Mouse (Mus musculus) megakaryocyte, embryonic 14.5 days (primary cell): ENCODE measurements around the gene Stard9.

Source experiments
- FLI1 ChIP-seq: IDR thresholded peaks from 2 replicates; pipeline ENCODE4 v1.6.1; 2012; ENCODE audit warnings: low read length, inconsistent platforms, mixed read lengths
- GATA1 ChIP-seq: IDR thresholded peaks from 3 replicates; pipeline ENCODE4 v1.6.1; 2012; ENCODE audit warnings: mixed read lengths, low read length, inconsistent platforms, borderline replicate concordance

- TF ChIP-seq GATA1 (no peak), FLI1 (no peak)
Observed at GRCm38 (mm10) chr2:120730639-120731166, 101.8 kb downstream of the Stard9 start.
